Mouse (Mus musculus) heart, postnatal 0 days (tissue): ENCODE results near the gene Kidins220. TPM values are rescaled to one million over a fixed set of nuclear protein-coding genes. Genes with fewer than 3 reads are reported as not detected.

ENCODE experiments used
- ATAC-seq: fragments of 200-750 bp; cut with Nextera tagmentation; 2 replicates; pipeline ENCODE4 v1.8.0; 2017; ENCODE audit warnings: low read depth, moderate number of reproducible peaks, moderate library complexity; ENCODE audit not compliant: insufficient read depth
- DNase-seq: peaks from one replicate; pipeline ENCODE4 v3.0.0-alpha.2; 2016; ENCODE audit warnings: low spot score
- H3K27ac ChIP-seq: fragments of 300-500 bp; sonication (generic); 2 replicates; pipeline ENCODE4 v1.5.1; 2014; ENCODE audit warnings: low read depth, mild to moderate bottlenecking
- H3K27me3 ChIP-seq: fragments of 300-500 bp; sonication (generic); 2 replicates; pipeline ENCODE4 v1.6.1; 2014; ENCODE audit warnings: low read length, mixed read lengths; ENCODE audit not compliant: control insufficient read depth, insufficient read depth
- H3K36me3 ChIP-seq: fragments of 300-500 bp; sonication (generic); replicated peaks from 2 replicates; pipeline ENCODE4 v1.6.1; 2014; ENCODE audit warnings: low read length, mixed read lengths; ENCODE audit not compliant: control insufficient read depth, insufficient read depth
- H3K4me1 ChIP-seq: fragments of 300-500 bp; sonication (generic); 2 replicates; pipeline ENCODE4 v1.6.1; 2014; ENCODE audit warnings: antibody characterized with exemption; ENCODE audit not compliant: control insufficient read depth, insufficient read depth
- H3K4me2 ChIP-seq: fragments of 300-500 bp; sonication (generic); 2 replicates; pipeline ENCODE4 v1.6.1; 2014; ENCODE audit warnings: low read depth, mild to moderate bottlenecking, low read length, moderate library complexity
- H3K4me3 ChIP-seq: fragments of 300-500 bp; sonication (generic); 2 replicates; pipeline ENCODE4 v1.5.1; 2014; ENCODE audit warnings: low read depth, low read length
- H3K9ac ChIP-seq: fragments of 300-500 bp; sonication (generic); replicated peaks from 2 replicates; pipeline ENCODE4 v1.6.1; 2014; ENCODE audit warnings: low read depth, low read length, mixed read lengths
- H3K9me3 ChIP-seq: fragments of 300-500 bp; sonication (generic); replicated peaks from 2 replicates; pipeline ENCODE4 v1.6.1; 2016; ENCODE audit warnings: low read length; ENCODE audit not compliant: control insufficient read depth
- CTCF ChIP-seq: IDR thresholded peaks from 2 replicates; pipeline ENCODE4 v1.5.1; 2016; ENCODE audit warnings: antibody characterized with exemption, control low read depth, low read depth
- EP300 ChIP-seq: IDR thresholded peaks from 2 replicates; pipeline ENCODE4 v1.6.1; 2016; ENCODE audit warnings: antibody characterized with exemption, low read depth
- WGBS: fragments of 180-500 bp; shearing (Covaris S2); extraction: QIAGEN DNeasy Blood & Tissue Kit; methylation state at CpG from one replicate; pipeline ENCODE4 v1.1.7; 2014; 5-methylcytosine and 5-hydroxymethylcytosine counted together
- polyA plus RNA-seq: library from polyadenylated mRNA; unstranded; fragments of >200 nt; fragmentation: Nextera tagmentation; extraction: Ambion mirVana; gene quantifications from 2 replicates; pipeline ENCODE4 v1.2.1, GENCODE M21; 2015
- total RNA-seq: library from RNA; depleted of rRNA; stranded (reverse); fragments of >200 nt; gene quantifications from 2 replicates; pipeline ENCODE4 v1.2.3, GENCODE M21; 2014; ENCODE audit warnings: low replicate concordance

Gene Kidins220
- total and polyA plus RNA-seq, 2 experiments from 2014 or later: 24.6 to 64.3 TPM

DNA sequence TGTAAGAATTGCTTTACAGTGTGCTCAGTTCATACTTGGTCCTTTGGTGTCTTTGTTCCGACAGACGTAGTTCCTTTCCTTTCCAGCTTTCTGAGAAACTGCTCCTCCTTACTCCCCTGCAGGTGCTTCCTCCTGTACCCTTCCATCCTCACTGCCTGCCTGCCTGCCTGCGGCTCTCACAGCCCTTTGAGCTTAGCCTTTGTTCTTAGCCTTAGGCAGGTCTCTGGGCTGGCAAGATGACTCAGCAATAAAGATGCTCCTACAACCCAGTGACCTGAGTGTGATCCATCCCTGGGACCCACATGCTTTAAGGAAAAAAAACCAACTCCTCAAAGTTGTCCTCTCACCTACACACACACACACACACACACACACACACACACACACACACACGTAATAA is 80.2 kb downstream of the Kidins220 start:
- no peaks in the 10 kb centered on the region for H3K27me3 ChIP-seq
- ATAC-seq (no peak), DNase-seq (no peak)
- TF ChIP-seq EP300 (no peak), CTCF (no peak)
- H3K4me3 ChIP-seq: no peak overlapping the region
- H3K9ac ChIP-seq: no peak overlapping the region
- no peaks in the 10 kb centered on the region for H3K4me1 ChIP-seq
- H3K27ac ChIP-seq: no peak overlapping the region
- no peaks in the 10 kb centered on the region for H3K9me3 ChIP-seq
- 63% methylated on average over 4 of the region's 4 CpGs for WGBS
- peaks cover 93% of the 10 kb centered on the region for H3K36me3 ChIP-seq
- H3K4me2 ChIP-seq: no peak overlapping the region

DNA sequence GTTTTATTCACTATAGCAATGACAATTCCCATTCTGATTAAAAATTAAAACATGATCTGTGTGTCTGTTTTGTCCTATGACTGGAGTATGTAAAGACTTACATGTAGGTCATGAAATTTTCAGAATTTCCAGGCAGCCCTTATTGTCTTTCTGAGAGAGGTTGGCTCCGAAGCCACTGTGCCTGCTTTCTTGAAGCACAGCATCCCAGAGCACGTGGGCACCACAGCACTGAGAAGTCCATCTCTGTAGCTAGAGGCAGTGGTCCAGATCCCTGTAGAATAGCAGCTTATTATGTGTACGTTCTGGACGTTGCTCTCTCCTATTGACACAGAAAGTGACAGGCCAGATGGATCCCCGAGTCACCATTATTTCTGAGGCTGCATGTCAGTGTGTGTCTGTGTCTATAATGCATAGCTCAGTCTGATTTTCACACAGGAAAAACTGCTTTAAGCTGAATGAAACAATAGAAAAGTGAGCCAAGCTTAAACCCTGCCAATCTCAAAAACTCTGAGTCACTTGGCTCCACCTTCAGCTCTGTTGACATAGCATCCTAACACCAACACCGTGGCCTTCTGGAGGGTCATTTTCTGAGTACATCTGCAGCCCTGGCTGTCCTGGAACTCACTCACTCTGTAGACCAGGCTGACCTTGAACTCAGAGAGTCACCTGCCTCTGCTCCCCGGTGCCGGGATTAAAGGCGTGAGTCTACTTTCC is 84.9 kb downstream of the Kidins220 start:
- no peak overlapping the region for H3K27ac ChIP-seq
- H3K9me3 ChIP-seq: no peaks in the 10 kb centered on the region
- no peak for TF ChIP-seq CTCF
- no peak for TF ChIP-seq EP300
- H3K27me3 ChIP-seq: no peaks in the 10 kb centered on the region
- H3K4me3 ChIP-seq: no peak overlapping the region
- DNase-seq: no peak
- WGBS: 79% methylated on average over 9 of the region's 9 CpGs
- peaks cover 52% of the 10 kb centered on the region for H3K36me3 ChIP-seq
- H3K4me1 ChIP-seq: no peaks in the 10 kb centered on the region
- H3K9ac ChIP-seq: no peak overlapping the region
- no peak overlapping the region for H3K4me2 ChIP-seq
- no peak for ATAC-seq

- Histone ChIP-seq H3K4me1 (no peaks in the 10 kb centered on the region), H3K4me3 (no peak overlapping the region), H3K27ac (no peak overlapping the region), H3K27me3 (no peaks in the 10 kb centered on the region), H3K4me2 (no peak overlapping the region), H3K9me3 (no peaks in the 10 kb centered on the region), H3K9ac (no peak overlapping the region), H3K36me3 (peaks cover 39% of the 10 kb centered on the region)
- no peak for TF ChIP-seq EP300
- no peak for TF ChIP-seq CTCF
- ATAC-seq: no peak
- DNase-seq: no peak
- 91% methylated on average over 7 of the region's 7 CpGs for WGBS
Observed at GRCm38 (mm10) chr12:25060901-25061300, 86.2 kb downstream of the Kidins220 start.

DNA sequence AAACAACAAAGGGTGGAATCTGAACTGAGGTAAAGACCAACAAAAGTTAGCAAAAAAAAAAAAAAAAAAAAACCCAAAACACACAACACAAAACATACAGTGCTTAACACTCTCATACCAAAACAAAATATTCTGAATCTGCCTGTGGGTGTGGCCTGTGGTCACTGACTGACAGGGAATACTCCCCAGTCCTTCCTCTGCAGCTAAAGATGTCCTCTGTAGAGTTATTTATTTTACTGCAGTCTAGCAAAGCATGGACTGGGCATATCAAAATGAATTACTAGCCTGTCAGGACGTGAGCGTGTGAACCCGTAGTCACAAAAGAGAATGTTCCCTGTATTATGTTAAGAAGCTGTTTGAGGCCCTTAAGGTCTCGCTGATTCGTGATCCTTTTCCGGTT is 87.5 kb downstream of the Kidins220 start:
- Histone ChIP-seq H3K27ac (no peak overlapping the region), H3K9me3 (no peaks in the 10 kb centered on the region), H3K4me1 (no peaks in the 10 kb centered on the region), H3K4me3 (no peak overlapping the region), H3K9ac (no peak overlapping the region), H3K36me3 (peaks cover 29% of the 10 kb centered on the region), H3K4me2 (no peak overlapping the region), H3K27me3 (no peaks in the 10 kb centered on the region)
- DNase-seq (no peak), ATAC-seq (no peak)
- 87% methylated on average over 6 of the region's 6 CpGs for WGBS
- TF ChIP-seq EP300 (no peak), CTCF (no peak)

GRCm38 (mm10) chr12:25073374-25073773 is 98.6 kb downstream of the Kidins220 start:
- Histone ChIP-seq H3K9me3 (no peaks in the 10 kb centered on the region), H3K4me3 (no peak overlapping the region), H3K27ac (peak overlapping the region; percentile 55), H3K36me3 (no peaks in the 10 kb centered on the region), H3K4me1 (no peaks in the 10 kb centered on the region), H3K27me3 (no peaks in the 10 kb centered on the region), H3K4me2 (no peak overlapping the region), H3K9ac (no peak overlapping the region)
- DNase-seq (peak; percentile 56), ATAC-seq (peak; percentile 90)
- WGBS: 39% methylated on average over 4 of the region's 4 CpGs
- TF ChIP-seq CTCF (no peak), EP300 (no peak)

- WGBS: 36% methylated on average over 3 of the region's 3 CpGs
- ATAC-seq: no peak
- Histone ChIP-seq H3K4me1 (no peaks in the 10 kb centered on the region), H3K9ac (no peak overlapping the region), H3K4me2 (no peak overlapping the region), H3K27me3 (no peaks in the 10 kb centered on the region), H3K27ac (no peak overlapping the region), H3K9me3 (no peaks in the 10 kb centered on the region), H3K4me3 (no peak overlapping the region), H3K36me3 (no peaks in the 10 kb centered on the region)
- DNase-seq: no peak
- no peak for TF ChIP-seq CTCF
- no peak for TF ChIP-seq EP300
Observed at GRCm38 (mm10) chr12:25074344-25074743, 99.6 kb downstream of the Kidins220 start.
